Mouse (Mus musculus) B cell, adult 2 months (primary cell): ENCODE measurements at regions not wholly inside any gene's neighbourhood (a gene's known extent, or its start where the extent isn't known, plus 50 kb on each side); places are given as distances from the start of the nearest gene placed in this dataset.

ENCODE experiments used
- DNase-seq, 2 experiments: peaks; one replicate each; pipeline ENCODE4 v3.0.0; 2022

GRCm38 (mm10) chr9:113287397-113287796, 420.7 kb downstream of the Pdcd6ip start:
- DNase-seq: no peak

GRCm38 (mm10) chr9:113283244-113283643, 424.8 kb downstream of the Pdcd6ip start:
- no peak for DNase-seq

- DNase-seq: no peak
Measured at GRCm38 (mm10) chr9:113270595-113270994, 437.5 kb downstream of the Pdcd6ip start.

- DNase-seq: no peak
Measured at GRCm38 (mm10) chr9:113267696-113268095, 440.4 kb downstream of the Pdcd6ip start.

- no peak for DNase-seq
Measured at GRCm38 (mm10) chr9:113263636-113264035, 444.4 kb downstream of the Pdcd6ip start.

GRCm38 (mm10) chr9:113260296-113260695, 447.8 kb downstream of the Pdcd6ip start:
- no peak for DNase-seq

- no peak for DNase-seq
Measured at GRCm38 (mm10) chr9:113258556-113258955, 449.5 kb downstream of the Pdcd6ip start.

GRCm38 (mm10) chr9:113248703-113249274, 459.3 kb downstream of the Pdcd6ip start:
- DNase-seq: no peak

GRCm38 (mm10) chr9:113247950-113248349, 460.1 kb downstream of the Pdcd6ip start:
- no peak for DNase-seq

GRCm38 (mm10) chr9:113243870-113244269, 464.2 kb downstream of the Pdcd6ip start:
- no peak for DNase-seq

GRCm38 (mm10) chr9:113233370-113233769, 474.7 kb downstream of the Pdcd6ip start:
- DNase-seq: no peak

- DNase-seq: no peak
Measured at GRCm38 (mm10) chr9:113229391-113229790, 478.7 kb downstream of the Pdcd6ip start.

- DNase-seq: no peak
Measured at GRCm38 (mm10) chr9:113213930-113214329, 494.1 kb downstream of the Pdcd6ip start.

GRCm38 (mm10) chr9:113212389-113212788, 495.7 kb downstream of the Pdcd6ip start:
- no peak for DNase-seq

GRCm38 (mm10) chr9:113208181-113208580, 499.9 kb downstream of the Pdcd6ip start:
- DNase-seq: no peak

- no peak for DNase-seq
Measured at GRCm38 (mm10) chr9:113199241-113199640, 508.8 kb downstream of the Pdcd6ip start.

GRCm38 (mm10) chr9:113195556-113195955, 512.5 kb downstream of the Pdcd6ip start:
- DNase-seq: no peak

- no peak for DNase-seq
Measured at GRCm38 (mm10) chr9:113192773-113193172, 515.3 kb downstream of the Pdcd6ip start.

GRCm38 (mm10) chr9:113191163-113191562, 516.9 kb downstream of the Pdcd6ip start:
- no peak for DNase-seq

- no peak for DNase-seq
Measured at GRCm38 (mm10) chr9:113181182-113181581, 526.9 kb downstream of the Pdcd6ip start.

- DNase-seq: no peak
Measured at GRCm38 (mm10) chr9:113177918-113178235, 530.2 kb downstream of the Pdcd6ip start.

GRCm38 (mm10) chr9:113177181-113177917, 530.7 kb downstream of the Pdcd6ip start:
- no peak for DNase-seq

GRCm38 (mm10) chr9:113171767-113172405, 536.2 kb downstream of the Pdcd6ip start:
- no peak for DNase-seq
